In the genomic region with DNA sequence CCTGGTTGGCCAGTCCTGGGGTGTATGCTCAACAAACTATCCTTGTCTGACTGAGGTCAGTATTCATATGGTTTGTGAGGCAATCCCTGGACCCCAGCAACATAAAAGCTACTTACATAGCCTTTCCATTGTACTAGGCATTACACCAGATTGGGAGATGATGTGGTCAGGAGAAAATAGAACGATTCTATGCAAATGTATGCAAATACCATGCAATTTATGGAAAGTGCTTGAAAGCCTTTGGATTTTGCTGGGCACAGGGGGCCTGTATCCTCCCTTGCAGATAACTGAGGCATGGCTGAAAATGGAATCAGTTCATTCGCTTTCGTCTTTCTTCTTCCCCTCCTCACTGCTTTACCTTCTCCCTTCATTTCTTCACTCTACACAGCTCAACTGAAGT, we compare ENCODE assay signal across 33 mouse cellular contexts. TPM values are rescaled to one million over a fixed set of nuclear protein-coding genes. Genes with fewer than 3 reads are reported as not detected.
DNase-seq lines count a peak whose midpoint lies in the region; ATAC-seq and TF ChIP-seq lines count a peak whose summit lies in the region.
"Had no signal": no experiment of that assay in that cellular context is flagged by ENCODE, and none has a peak within 500 bp of the region (broad histone marks: within the 10 kb centered on the region; RNA-seq: fewer than 3 reads in every experiment).

No protein-coding gene starts in this region.

- no peak overlapping the region for H3K9ac ChIP-seq in midbrain, embryonic 11.5 days (ENCODE audit: low read length)
- no peak overlapping the region for H3K9ac ChIP-seq in midbrain, postnatal 0 days (replicated peaks; ENCODE audit: low read length, poor library complexity, severe bottlenecking)
- H3K9ac ChIP-seq in midbrain, embryonic 14.5 days (replicated peaks; ENCODE audit: low read length): no peak overlapping the region
- H3K9ac ChIP-seq: embryonic facial prominence, embryonic 13.5 days; embryonic facial prominence, embryonic 15.5 days; forebrain, embryonic 12.5 days had no signal

- H3K4me1 ChIP-seq in midbrain, embryonic 11.5 days (ENCODE audit: control insufficient read depth, insufficient read depth, low read length): no peaks in the 10 kb centered on the region
- H3K4me1 ChIP-seq in midbrain, postnatal 0 days (ENCODE audit: insufficient read depth, low read length): no peaks in the 10 kb centered on the region
- H3K4me1 ChIP-seq in midbrain, embryonic 14.5 days (ENCODE audit: control insufficient read depth, insufficient read depth, low read length): no peaks in the 10 kb centered on the region
- H3K4me1 ChIP-seq in midbrain, embryonic 10.5 days: no peaks in the 10 kb centered on the region
- H3K4me1 ChIP-seq: embryonic facial prominence, embryonic 13.5 days; embryonic facial prominence, embryonic 15.5 days; forebrain, embryonic 10.5 days; forebrain, embryonic 12.5 days had no signal

- WGBS in midbrain, embryonic 11.5 days: 87% methylated on average over 3 of the region's 3 CpGs
- WGBS in midbrain, postnatal 0 days: 61% methylated on average over 3 of the region's 3 CpGs
- 52% methylated on average over 3 of the region's 3 CpGs for WGBS in midbrain, embryonic 14.5 days
- 86% methylated on average over 3 of the region's 3 CpGs for WGBS in midbrain, embryonic 10.5 days

- H3K9me3 ChIP-seq in midbrain, embryonic 11.5 days (ENCODE audit: control insufficient read depth, low read length): no peaks in the 10 kb centered on the region
- H3K9me3 ChIP-seq in midbrain, postnatal 0 days (ENCODE audit: low read length): no peaks in the 10 kb centered on the region
- H3K9me3 ChIP-seq in midbrain, embryonic 14.5 days (ENCODE audit: control insufficient read depth, low read length): no peaks in the 10 kb centered on the region
- no peaks in the 10 kb centered on the region for H3K9me3 ChIP-seq in midbrain, embryonic 10.5 days (replicated peaks)
- H3K9me3 ChIP-seq: embryonic facial prominence, embryonic 13.5 days; embryonic facial prominence, embryonic 15.5 days; forebrain, embryonic 10.5 days; forebrain, embryonic 12.5 days had no signal

- H3K4me2 ChIP-seq in midbrain, embryonic 11.5 days: no peak overlapping the region
- no peak overlapping the region for H3K4me2 ChIP-seq in midbrain, postnatal 0 days (ENCODE audit: low read depth, low read length, poor library complexity, severe bottlenecking)
- H3K4me2 ChIP-seq in midbrain, embryonic 14.5 days (ENCODE audit: low read length): no peak overlapping the region
- H3K4me2 ChIP-seq: embryonic facial prominence, embryonic 13.5 days; embryonic facial prominence, embryonic 15.5 days; forebrain, embryonic 12.5 days had no signal

- H3K36me3 ChIP-seq in midbrain, embryonic 11.5 days (ENCODE audit: control insufficient read depth, insufficient read depth, low read length): no peaks in the 10 kb centered on the region
- H3K36me3 ChIP-seq in midbrain, postnatal 0 days (ENCODE audit: insufficient read depth, low read length): no peaks in the 10 kb centered on the region
- no peaks in the 10 kb centered on the region for H3K36me3 ChIP-seq in midbrain, embryonic 14.5 days (ENCODE audit: control insufficient read depth, insufficient read depth, low read length)
- no peaks in the 10 kb centered on the region for H3K36me3 ChIP-seq in midbrain, embryonic 10.5 days
- H3K36me3 ChIP-seq: embryonic facial prominence, embryonic 13.5 days; embryonic facial prominence, embryonic 15.5 days; forebrain, embryonic 10.5 days; forebrain, embryonic 12.5 days; G1E had no signal

- no peaks in the 10 kb centered on the region for H3K27me3 ChIP-seq in midbrain, embryonic 11.5 days (ENCODE audit: control insufficient read depth, insufficient read depth, low read length)
- no peaks in the 10 kb centered on the region for H3K27me3 ChIP-seq in midbrain, postnatal 0 days (ENCODE audit: insufficient read depth, low read length)
- no peaks in the 10 kb centered on the region for H3K27me3 ChIP-seq in midbrain, embryonic 14.5 days (ENCODE audit: control insufficient read depth, insufficient read depth, low read length)
- H3K27me3 ChIP-seq in midbrain, embryonic 10.5 days (ENCODE audit: low read depth, poor library complexity, severe bottlenecking): no peaks in the 10 kb centered on the region
- H3K27me3 ChIP-seq: CH12.LX; embryonic facial prominence, embryonic 13.5 days; embryonic facial prominence, embryonic 15.5 days; forebrain, embryonic 12.5 days; Patski had no signal

- no peak for TF ChIP-seq CTCF in midbrain, postnatal 0 days (IDR thresholded peaks at IDR 0.05)

- H3K4me3 ChIP-seq in midbrain, embryonic 11.5 days (ENCODE audit: low read depth, low read length): no peak overlapping the region
- no peak overlapping the region for H3K4me3 ChIP-seq in midbrain, postnatal 0 days (ENCODE audit: low read depth, low read length)
- H3K4me3 ChIP-seq in midbrain, embryonic 14.5 days (replicated peaks; ENCODE audit: low read depth, low read length): no peak overlapping the region
- H3K4me3 ChIP-seq in midbrain, embryonic 10.5 days: no peak overlapping the region
- H3K4me3 ChIP-seq: embryonic facial prominence, embryonic 13.5 days; embryonic facial prominence, embryonic 15.5 days; erythroblast, embryonic 14.5 days; forebrain, embryonic 10.5 days; forebrain, embryonic 12.5 days had no signal

- ATAC-seq in frontal cortex, adult (ENCODE audit: low TSS enrichment): peak; percentile 82
- ATAC-seq in midbrain, embryonic 11.5 days (ENCODE audit: low FRiP score): no peak
- ATAC-seq in midbrain, postnatal 0 days (ENCODE audit: low FRiP score): no peak
- peak; percentile 37; the same call in 1 of the 2 replicates for ATAC-seq in midbrain, embryonic 14.5 days (ENCODE audit: low FRiP score, low TSS enrichment)
- ATAC-seq: activated CD4-positive, CD25-positive, alpha-beta regulatory T cell, adult 4 months; CD4-positive, CD25-positive, alpha-beta regulatory T cell, adult 4 months; forebrain, embryonic 14.5 days; Patski had no signal

- H3K27ac ChIP-seq in midbrain, embryonic 11.5 days (ENCODE audit: low read depth, low read length): no peak overlapping the region
- no peak overlapping the region for H3K27ac ChIP-seq in midbrain, postnatal 0 days (ENCODE audit: low read depth, low read length)
- H3K27ac ChIP-seq in midbrain, embryonic 14.5 days (replicated peaks; ENCODE audit: low read depth, low read length): no peak overlapping the region
- H3K27ac ChIP-seq in midbrain, embryonic 10.5 days (replicated peaks): no peak overlapping the region
- H3K27ac ChIP-seq: embryonic facial prominence, embryonic 13.5 days; embryonic facial prominence, embryonic 15.5 days; forebrain, embryonic 10.5 days; forebrain, embryonic 12.5 days had no signal

- no peak for DNase-seq in frontal cortex, postnatal 25 days (ENCODE audit: low spot score in 2 of 2)
- DNase-seq in midbrain, embryonic 11.5 days (ENCODE audit: low spot score, missing footprints): peak; percentile 4
- DNase-seq in midbrain, postnatal 0 days (ENCODE audit: low spot score): no peak
- DNase-seq in midbrain, embryonic 14.5 days: no peak
- no peak for DNase-seq in midbrain, embryonic 10.5 days (ENCODE audit: low spot score)
- no peak for DNase-seq in right cerebral cortex, postnatal 25 days
- DNase-seq: adrenal gland, adult 8-10 months; adrenal gland, postnatal 14 days; adrenal gland, postnatal 36 days; B cell, adult 2 months; cerebellum, adult 11 months; cerebellum, adult 18-20 months; cerebellum, adult 8-10 months; cerebellum, adult 9-11 months; cerebellum, postnatal 14 days; cerebellum, postnatal 36 days; embryo, embryonic 11 days had no signal

RNA-seq across cellular contexts. Expression of a gene that starts 18.4 kb away (rescaled TPM):
- polyA plus RNA-seq in midbrain, embryonic 11.5 days (2014; fragmentation: Nextera tagmentation; extraction: Ambion mirVana): not detected in 2 replicates
- total RNA-seq in midbrain, postnatal 0 days (2014; rRNA removed): not detected in 2 replicates
- not detected in 2 replicates for polyA plus RNA-seq in midbrain, postnatal 0 days (2015; fragmentation: Nextera tagmentation; extraction: Ambion mirVana)
- not detected in 2 replicates for polyA plus RNA-seq in midbrain, embryonic 14.5 days (2014; fragmentation: Nextera tagmentation; extraction: Ambion mirVana)
- polyA plus RNA-seq in midbrain, embryonic 10.5 days (2016; fragmentation: Nextera tagmentation; extraction: Ambion mirVana): not detected in 2 replicates
- total RNA-seq: adrenal gland, adult 18-20 months; adrenal gland, adult 8-10 months; adrenal gland, postnatal 14 days; adrenal gland, postnatal 36 days; CH12.LX; common myeloid progenitor, adult 5-6 weeks; G1E had no signal
- polyA plus RNA-seq: activated CD4-positive, CD25-positive, alpha-beta regulatory T cell, adult 4 months; brain, embryonic 14.5 days; embryonic facial prominence, embryonic 11.5 days; embryonic facial prominence, embryonic 13.5 days; embryonic facial prominence, embryonic 15.5 days; erythroblast, embryonic 14.5 days; forebrain, embryonic 10.5 days; forebrain, embryonic 12.5 days; forebrain, embryonic 14.5 days; G1E; Patski had no signal

RNA-seq across cellular contexts. Expression of a gene that starts 59.3 kb away (rescaled TPM):
- polyA plus RNA-seq in midbrain, embryonic 11.5 days (2014; fragmentation: Nextera tagmentation; extraction: Ambion mirVana): not detected in 2 replicates
- not detected in 2 replicates for total RNA-seq in midbrain, postnatal 0 days (2014; rRNA removed)
- not detected in 2 replicates for polyA plus RNA-seq in midbrain, postnatal 0 days (2015; fragmentation: Nextera tagmentation; extraction: Ambion mirVana)
- polyA plus RNA-seq in midbrain, embryonic 14.5 days (2014; fragmentation: Nextera tagmentation; extraction: Ambion mirVana): not detected in 2 replicates
- not detected in 2 replicates for polyA plus RNA-seq in midbrain, embryonic 10.5 days (2016; fragmentation: Nextera tagmentation; extraction: Ambion mirVana)
- total RNA-seq: adrenal gland, adult 18-20 months; adrenal gland, adult 8-10 months; adrenal gland, postnatal 14 days; adrenal gland, postnatal 36 days; CH12.LX; common myeloid progenitor, adult 5-6 weeks; G1E had no signal
- polyA plus RNA-seq: activated CD4-positive, CD25-positive, alpha-beta regulatory T cell, adult 4 months; brain, embryonic 14.5 days; CD4-positive, CD25-positive, alpha-beta regulatory T cell, adult 4 months; embryonic facial prominence, embryonic 11.5 days; embryonic facial prominence, embryonic 13.5 days; embryonic facial prominence, embryonic 15.5 days; erythroblast, embryonic 14.5 days; forebrain, embryonic 10.5 days; forebrain, embryonic 12.5 days; forebrain, embryonic 14.5 days; G1E; Patski had no signal

Comparison
In these comparisons a context has a peak if more than half of its experiments do, and no peak if none do; other contexts are left out.
1. ATAC-seq: peak in frontal cortex, adult (single experiment) and midbrain, embryonic 14.5 days (single experiment); none in midbrain, embryonic 11.5 days (single experiment) and midbrain, postnatal 0 days (single experiment).